Mouse (Mus musculus): ENCODE data around the gene Rack1.
A peak's percentile ranks its signal among the peaks of the same experiment; 100 is the strongest.
"Not testable (repeated sequence)": the region's sequence is repeated elsewhere in the genome, so short reads cannot be mapped to it uniquely, and the experiment has no call there.

Rack1 gene

GRCm38 (mm10) chr11:48799921-48800701 lies at the start of gene Rack1:
Gene Rack1 (plus strand): TSS chr11:48800332.
- DNase-seq (ENCODE audit: low spot score), result peak; percentile 96

- DNase-seq (ENCODE audit: low spot score), result no peak
Measured at GRCm38 (mm10) chr11:48750428-48750827, 49.7 kb upstream of the Rack1 start.

DNA sequence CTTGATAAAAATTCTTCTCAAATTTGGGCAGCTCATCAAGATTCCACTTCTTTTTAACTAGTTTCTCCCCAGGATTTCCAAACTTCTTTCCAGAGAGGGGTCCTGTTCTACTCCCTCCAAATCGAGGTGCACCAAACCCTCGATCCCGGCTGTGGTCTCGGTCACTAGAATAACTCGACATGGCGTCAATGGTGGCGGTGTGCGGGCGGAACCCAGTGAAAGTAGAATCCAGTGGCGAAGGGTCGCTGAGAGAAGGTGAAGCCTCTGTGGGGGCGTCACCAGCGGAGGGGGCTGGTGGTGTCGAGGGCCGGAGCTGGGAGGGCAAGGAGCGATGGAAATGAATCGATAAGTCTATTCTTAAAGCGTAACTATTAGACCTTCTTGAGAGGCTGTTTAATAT lies 46.6 kb upstream of the Rack1 start:
- DNase-seq (ENCODE audit: low spot score), result not testable (repeated sequence)

DNA sequence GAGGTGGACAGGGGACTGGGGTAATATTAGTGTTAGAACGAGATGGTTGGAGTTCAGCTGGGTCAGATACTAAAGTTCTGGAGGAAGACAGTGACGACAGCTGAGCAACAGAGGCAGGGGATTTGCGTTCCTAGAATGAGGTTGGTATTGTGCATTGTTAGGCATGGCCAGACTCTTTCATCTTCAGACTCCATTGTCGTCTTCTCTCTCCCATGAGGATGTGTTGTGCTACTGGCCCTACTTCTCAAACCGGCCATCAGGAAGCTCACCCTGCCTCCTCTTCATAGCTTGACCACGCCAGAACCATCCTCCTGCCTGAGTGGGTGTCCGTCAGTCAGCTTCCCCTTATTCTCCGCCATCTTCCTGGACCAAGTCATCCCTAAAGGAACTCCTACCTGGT lies 41.1 kb upstream of the Rack1 start:
- DNase-seq (ENCODE audit: low spot score), result no peak

DNA sequence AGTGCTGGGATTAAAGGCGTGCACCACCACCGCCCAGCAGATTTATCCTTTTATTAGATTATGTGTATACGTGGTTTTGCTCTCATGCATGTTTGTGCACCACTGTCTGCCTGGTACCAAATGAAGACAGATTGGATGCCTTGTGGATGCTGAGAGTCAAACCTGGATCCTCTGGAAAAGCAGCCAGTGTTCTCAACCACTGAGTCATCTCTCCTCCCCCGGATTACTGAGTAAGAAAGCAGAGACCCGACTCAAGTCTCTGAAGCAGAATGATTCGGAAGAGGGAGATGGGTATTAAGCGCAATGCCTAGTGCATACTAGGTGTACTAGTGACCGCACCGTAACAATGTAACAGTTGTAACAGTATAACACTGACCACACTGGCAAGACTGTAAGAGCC lies 36.0 kb upstream of the Rack1 start:
- no peak for DNase-seq (ENCODE audit: low spot score)

DNA sequence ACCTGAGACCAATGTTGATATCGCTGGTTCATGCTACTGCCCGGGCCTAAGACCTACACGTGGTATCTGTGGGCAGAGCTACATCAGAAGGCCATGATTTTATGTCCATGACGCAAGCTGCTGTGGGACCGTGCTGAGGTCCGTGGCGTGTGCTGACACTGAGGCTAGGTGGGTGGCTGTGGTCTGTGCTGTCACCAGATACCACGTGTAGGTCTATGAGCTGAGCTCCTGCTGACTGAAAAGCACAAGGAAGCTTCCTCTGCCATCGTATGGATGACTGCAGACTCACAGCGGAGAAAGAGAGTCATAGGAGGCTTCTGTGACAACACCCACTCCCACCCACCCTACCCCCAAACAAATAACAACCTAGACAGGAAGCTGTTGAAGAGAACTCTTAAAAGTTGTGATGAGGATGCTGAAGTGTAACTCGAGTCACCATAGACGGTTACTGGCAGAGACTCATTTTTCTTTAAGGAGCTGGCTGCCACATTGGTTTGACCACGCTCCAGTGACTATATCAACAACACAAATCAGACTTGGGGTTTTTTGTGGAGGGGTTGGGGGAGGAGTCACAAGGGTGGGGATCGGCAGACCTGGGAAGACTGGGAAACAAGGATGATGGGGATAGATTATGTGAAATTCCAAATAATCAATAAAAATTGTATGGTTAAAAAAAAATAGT lies 32.8 kb upstream of the Rack1 start:
- DNase-seq (ENCODE audit: low spot score), result no peak

DNA sequence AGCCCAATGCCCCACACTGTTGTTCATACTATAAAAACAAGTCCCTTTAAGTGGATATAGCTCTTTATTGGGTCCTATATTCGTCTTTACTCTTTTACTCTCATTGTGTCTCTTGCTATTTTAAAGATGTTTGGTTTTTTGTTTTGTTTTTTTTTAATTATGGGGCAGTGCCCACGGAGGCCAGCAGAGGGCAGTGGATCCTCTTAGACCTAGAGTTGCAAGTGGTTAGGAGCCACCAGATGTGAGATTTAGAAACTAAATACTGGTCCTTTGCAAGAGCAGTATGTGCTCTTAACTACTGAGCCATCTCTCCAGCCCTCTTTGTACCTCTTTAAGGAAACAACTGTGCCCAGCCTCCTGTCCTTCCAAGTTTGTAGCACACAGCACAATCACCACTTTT lies 28.4 kb upstream of the Rack1 start:
- no peak for DNase-seq (ENCODE audit: low spot score)

GRCm38 (mm10) chr11:48774443-48775298 lies 25.5 kb upstream of the Rack1 start:
- DNase-seq (ENCODE audit: low spot score), result peak; percentile 28

DNA sequence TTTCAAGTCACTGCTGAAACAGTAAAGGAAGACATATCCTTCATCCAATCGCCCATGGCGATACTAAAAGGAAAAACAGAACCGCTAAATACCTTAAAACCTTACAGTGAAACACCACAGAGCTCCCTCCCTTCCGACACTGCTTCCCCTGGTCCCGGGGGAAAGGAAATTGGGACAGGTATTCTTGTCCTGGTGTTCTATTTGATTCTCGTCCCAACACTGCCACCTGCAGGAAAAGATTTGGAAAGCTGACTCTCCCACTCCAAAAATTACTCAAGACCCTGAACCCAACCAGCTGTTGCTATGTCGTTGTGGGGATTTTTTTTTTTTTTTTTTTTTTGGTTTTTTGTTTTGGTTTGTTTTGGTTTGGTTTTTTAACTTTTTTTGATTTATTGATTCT lies 24.6 kb upstream of the Rack1 start:
- DNase-seq (ENCODE audit: low spot score), result peak; percentile 52

DNA sequence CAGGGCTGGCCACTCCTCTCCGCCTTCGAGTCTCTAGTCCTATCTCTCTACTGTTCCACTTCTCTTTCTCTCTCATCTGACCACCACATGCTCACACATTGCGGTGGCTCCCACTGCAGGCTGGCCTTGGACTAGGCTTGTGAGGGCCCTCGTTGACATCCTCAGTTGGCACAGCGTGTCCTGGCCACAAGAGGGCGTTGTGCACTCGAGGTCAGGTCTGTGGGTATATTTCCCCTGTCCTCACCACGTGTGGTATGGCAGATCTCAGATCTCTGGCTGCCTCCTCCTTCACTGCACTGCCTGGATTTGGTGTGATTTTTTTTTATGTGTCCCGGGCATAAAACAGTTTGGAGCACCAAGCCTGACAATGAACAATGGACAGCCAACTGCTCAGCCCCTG lies 23.5 kb upstream of the Rack1 start:
- no peak for DNase-seq (ENCODE audit: low spot score)

DNA sequence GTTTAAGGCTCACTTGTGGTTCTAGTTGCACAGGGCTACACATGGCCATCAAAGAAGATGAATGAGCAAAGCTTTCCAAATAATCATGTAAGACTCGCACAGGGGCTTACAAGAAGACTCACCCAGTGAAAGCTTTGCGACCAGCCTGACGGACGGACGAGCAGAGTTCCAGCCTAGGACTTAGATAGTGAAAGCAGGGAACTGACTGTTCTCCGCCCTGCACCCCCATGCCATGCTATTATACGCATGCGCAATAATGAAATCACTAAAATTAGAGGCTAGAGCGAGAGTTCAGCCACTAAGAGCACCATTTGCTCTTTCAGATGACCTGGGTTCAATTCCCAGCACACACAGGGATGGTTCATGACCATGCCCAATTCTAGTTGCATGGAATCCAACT lies 22.8 kb upstream of the Rack1 start:
- no peak for DNase-seq (ENCODE audit: low spot score)

DNA sequence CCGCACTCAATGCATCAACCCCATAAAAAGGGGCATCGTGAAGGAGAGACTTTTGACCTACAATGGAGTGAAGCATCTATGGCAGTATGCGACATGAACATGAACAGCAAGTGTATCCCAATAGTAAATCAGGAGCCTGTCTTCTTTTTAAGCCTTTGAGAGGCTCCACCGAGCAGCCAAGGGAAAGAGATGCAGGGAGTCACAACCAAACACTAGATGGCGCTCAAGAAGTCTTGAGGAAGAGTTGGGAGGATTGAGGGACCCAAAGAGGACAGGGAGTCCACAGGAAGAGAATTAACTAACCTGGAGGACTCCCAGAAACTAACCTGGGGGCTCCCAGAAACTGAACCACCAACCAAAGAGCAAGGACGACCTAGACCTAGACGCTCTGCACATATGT lies 20.7 kb upstream of the Rack1 start:
- no peak for DNase-seq (ENCODE audit: low spot score)

- DNase-seq (ENCODE audit: low spot score), result no peak
Measured at GRCm38 (mm10) chr11:48782243-48782642, 17.9 kb upstream of the Rack1 start.

DNA sequence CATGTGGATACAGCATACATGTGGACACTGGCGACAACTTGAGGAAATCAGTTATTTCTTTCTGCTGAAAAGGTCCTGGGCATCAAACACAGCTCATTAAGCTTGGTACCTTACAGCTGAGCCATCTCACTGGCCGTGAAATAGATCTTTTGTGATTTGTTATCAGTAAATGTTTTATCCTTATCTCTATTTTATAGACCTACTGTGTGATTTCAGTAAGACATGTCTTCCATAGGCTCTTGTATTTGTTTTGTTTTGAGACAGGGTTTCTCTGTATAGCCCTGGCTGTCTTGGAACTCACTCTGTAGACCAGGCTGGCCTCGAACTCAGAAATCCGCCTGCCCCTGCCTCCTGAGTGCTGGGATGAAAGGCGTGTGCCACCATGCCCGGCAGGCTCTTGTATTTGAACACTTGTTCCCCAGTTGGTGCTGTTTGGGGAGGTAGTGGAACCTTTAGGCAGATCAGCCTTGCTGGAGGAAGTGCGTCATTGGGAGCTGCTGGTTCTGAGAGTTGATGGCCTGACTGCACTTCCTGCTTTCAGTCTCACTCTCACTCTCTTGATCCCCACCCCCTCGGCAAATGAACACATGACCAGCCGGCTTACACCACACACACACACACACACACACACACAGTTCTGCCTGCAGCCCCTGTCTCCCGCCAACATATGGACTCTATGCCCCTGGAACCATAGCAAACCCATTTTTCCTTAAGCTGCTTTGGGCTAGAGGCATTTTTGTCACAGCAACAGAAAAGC lies 12.5 kb upstream of the Rack1 start:
- DNase-seq (ENCODE audit: low spot score), result peak; percentile 62

DNA sequence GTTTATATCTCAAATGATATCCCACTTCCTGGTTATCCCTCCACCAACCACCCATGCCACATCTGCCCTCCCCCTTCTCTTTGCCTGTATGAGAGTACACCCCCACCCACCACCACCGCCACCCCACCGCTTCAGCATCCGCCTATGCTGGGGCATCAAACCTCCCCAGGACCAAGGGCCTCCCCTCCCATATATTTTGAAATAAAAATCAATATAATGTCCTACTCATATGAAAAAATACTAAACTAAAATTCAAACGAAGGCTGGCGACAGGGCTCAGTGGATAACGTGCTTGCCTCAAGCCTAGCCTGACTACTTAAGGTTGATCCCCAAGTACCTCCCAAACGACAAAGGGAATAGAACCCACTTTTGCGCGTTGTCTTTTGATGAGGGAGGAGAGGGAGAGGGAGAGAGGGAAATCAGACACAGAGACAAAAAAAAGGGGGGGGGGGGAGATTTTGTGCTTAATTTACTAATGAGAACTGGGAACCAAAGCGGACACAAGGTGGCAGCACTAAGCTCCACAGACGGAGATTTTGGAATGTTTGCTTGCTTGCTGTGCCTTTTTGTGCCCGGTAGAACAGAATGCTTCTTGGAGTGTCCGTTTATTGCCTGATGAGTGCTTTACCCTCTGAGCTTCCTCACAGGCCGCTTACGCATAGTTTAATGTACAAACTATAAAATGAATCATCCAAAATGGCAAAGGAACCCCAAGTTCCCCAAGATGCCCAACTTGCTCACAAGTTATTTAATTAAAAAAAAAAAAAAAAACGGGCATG lies 11.6 kb upstream of the Rack1 start:
- DNase-seq (ENCODE audit: low spot score), result peak; percentile 71

- DNase-seq (ENCODE audit: low spot score), result no peak
Measured at GRCm38 (mm10) chr11:48789215-48789614, 10.9 kb upstream of the Rack1 start.

DNA sequence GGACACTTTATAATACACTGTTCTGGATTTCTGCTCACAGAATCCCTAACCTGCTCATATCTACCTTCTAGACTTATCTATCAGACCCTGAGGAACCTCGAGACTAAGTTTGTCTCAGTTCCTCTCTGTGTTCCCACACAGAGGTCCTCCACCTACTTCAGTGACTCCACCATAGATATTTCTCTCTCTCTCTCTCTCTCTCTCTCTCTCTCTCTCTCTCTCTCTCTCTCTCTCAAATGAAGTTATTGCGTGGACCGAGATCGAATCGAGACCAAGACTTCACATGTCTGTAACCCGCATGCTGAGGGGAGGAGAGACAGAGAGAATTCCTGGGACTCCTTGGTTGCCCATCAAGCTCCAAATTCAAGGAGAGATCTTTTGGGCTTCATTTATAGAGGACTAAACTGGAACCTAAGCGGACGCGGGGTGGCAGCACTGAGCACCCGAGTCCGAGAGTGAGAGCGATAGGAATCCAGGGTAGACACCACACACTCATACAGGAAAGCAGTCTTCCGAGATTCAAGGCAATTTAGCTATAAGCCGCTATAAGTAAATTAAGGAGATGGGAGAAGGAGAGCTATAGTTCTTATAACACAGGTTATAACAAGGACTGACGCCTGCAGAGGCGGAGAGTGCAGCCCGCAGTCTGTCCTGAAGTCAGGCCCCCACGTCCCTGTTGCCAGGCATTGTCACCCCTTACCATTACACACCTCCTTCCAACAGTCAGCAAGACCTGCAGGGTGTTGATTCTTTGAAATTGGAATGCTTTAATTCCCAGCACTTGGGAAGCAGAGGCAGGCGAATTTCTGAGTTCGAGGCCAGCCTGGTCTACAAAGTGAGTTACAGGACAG lies 9.9 kb upstream of the Rack1 start:
- DNase-seq (ENCODE audit: low spot score), result peak; percentile 77

- DNase-seq (ENCODE audit: low spot score), result no peak
Measured at GRCm38 (mm10) chr11:48790946-48791345, 9.2 kb upstream of the Rack1 start.

DNA sequence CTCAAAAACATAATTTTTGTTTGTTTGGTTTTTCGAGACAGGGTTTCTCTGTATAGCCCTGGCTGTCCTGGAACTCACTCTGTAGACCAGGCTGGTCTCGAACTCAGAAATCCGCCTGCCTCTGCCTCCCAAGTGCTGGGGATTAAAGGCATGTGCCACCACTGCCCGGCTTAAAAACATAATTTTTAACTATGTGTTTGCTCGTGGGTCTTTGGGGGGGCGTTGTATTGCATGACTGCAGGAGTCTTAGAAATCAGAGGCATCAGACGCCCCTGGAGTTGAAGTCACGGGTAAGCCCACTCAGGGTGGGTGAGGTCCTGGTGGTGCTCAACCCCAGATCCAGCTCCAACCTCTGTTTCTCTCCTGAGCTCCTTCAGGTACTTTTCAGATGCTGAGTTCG lies 8.2 kb upstream of the Rack1 start:
- DNase-seq (ENCODE audit: low spot score), result not testable (repeated sequence)

- DNase-seq (ENCODE audit: low spot score), result no peak
Measured at GRCm38 (mm10) chr11:48793184-48793583, 6.9 kb upstream of the Rack1 start.

Measured in yolk sac, embryonic 10.5 days (tissue).